Mouse (Mus musculus): ENCODE measurements around the gene Arpc4. TPM values are rescaled to one million over a fixed set of nuclear protein-coding genes. Genes with fewer than 3 reads are reported as not detected.

The Arpc4 gene
- polyA plus RNA-seq, 1 experiment, result 179 TPM

GRCm38 (mm10) chr6:113380480-113380879, 2.6 kb downstream of the Arpc4 start:
- no peak overlapping the region for H3K27ac ChIP-seq (ENCODE audit: insufficient read depth, low read length)
- H3K4me3 ChIP-seq (ENCODE audit: insufficient read depth, low read length), result no peak overlapping the region
- no peak for TF ChIP-seq POLR2A (IDR thresholded peaks at IDR 0.05; ENCODE audit: low read depth, low read length)
- no peak for TF ChIP-seq CTCF (IDR thresholded peaks at IDR 0.05; ENCODE audit: borderline replicate concordance, insufficient read depth, low read length)
- H3K4me1 ChIP-seq (ENCODE audit: control insufficient read depth, insufficient read depth, low read length), result peaks cover 7% of the 10 kb centered on the region; the same call in 1 of the 2 replicates

GRCm38 (mm10) chr6:113384351-113384927, 6.5 kb downstream of the Arpc4 start:
- no peak for TF ChIP-seq CTCF (IDR thresholded peaks at IDR 0.05; ENCODE audit: borderline replicate concordance, insufficient read depth, low read length)
- no peak for TF ChIP-seq POLR2A (IDR thresholded peaks at IDR 0.05; ENCODE audit: low read depth, low read length)
- no peak overlapping the region for H3K27ac ChIP-seq (ENCODE audit: insufficient read depth, low read length)
- H3K4me1 ChIP-seq (ENCODE audit: control insufficient read depth, insufficient read depth, low read length), result 0 out of 2 replicates have a peak, but pooled peaks cover 3% of the 10 kb centered on the region
- no peak overlapping the region for H3K4me3 ChIP-seq (ENCODE audit: insufficient read depth, low read length)

GRCm38 (mm10) chr6:113385160-113385714, 7.3 kb downstream of the Arpc4 start:
- H3K4me3 ChIP-seq (ENCODE audit: insufficient read depth, low read length), result no peak overlapping the region
- no peak overlapping the region for H3K27ac ChIP-seq (ENCODE audit: insufficient read depth, low read length)
- H3K4me1 ChIP-seq (ENCODE audit: control insufficient read depth, insufficient read depth, low read length), result peaks cover under 1% of the 10 kb centered on the region; the same call in 1 of the 2 replicates
- no peak for TF ChIP-seq CTCF (IDR thresholded peaks at IDR 0.05; ENCODE audit: borderline replicate concordance, insufficient read depth, low read length)
- TF ChIP-seq POLR2A (IDR thresholded peaks at IDR 0.05; ENCODE audit: low read depth, low read length), result no peak

- Histone ChIP-seq H3K27ac (ENCODE audit: insufficient read depth, low read length) (no peak overlapping the region), H3K4me3 (ENCODE audit: insufficient read depth, low read length) (no peak overlapping the region), H3K4me1 (ENCODE audit: control insufficient read depth, insufficient read depth, low read length) (no peaks in the 10 kb centered on the region; the same call in 1 of the 2 replicates)
- no peak for TF ChIP-seq POLR2A (IDR thresholded peaks at IDR 0.05; ENCODE audit: low read depth, low read length)
- TF ChIP-seq CTCF (IDR thresholded peaks at IDR 0.05; ENCODE audit: borderline replicate concordance, insufficient read depth, low read length), result no peak
Observed at GRCm38 (mm10) chr6:113386025-113386424, 8.1 kb downstream of the Arpc4 start.

GRCm38 (mm10) chr6:113388960-113389359, 11.0 kb downstream of the Arpc4 start, which contains the start of gene Ttll3:
Ttll3 (plus strand) TSS chr6:113389260.
- Histone ChIP-seq H3K27ac (ENCODE audit: insufficient read depth, low read length) (no peak within 1 kb of the TSS), H3K4me1 (ENCODE audit: control insufficient read depth, insufficient read depth, low read length) (no peaks in the 10 kb centered on the region; the same call in 1 of the 2 replicates), H3K4me3 (ENCODE audit: insufficient read depth, low read length) (no peak within 1 kb of the TSS)
- no peak for TF ChIP-seq CTCF (IDR thresholded peaks at IDR 0.05; ENCODE audit: borderline replicate concordance, insufficient read depth, low read length)
- no peak for TF ChIP-seq POLR2A (IDR thresholded peaks at IDR 0.05; ENCODE audit: low read depth, low read length)

GRCm38 (mm10) chr6:113390715-113391114, 12.8 kb downstream of the Arpc4 start:
- TF ChIP-seq CTCF (IDR thresholded peaks at IDR 0.05; ENCODE audit: borderline replicate concordance, insufficient read depth, low read length) (no peak), POLR2A (IDR thresholded peaks at IDR 0.05; ENCODE audit: low read depth, low read length) (no peak)

GRCm38 (mm10) chr6:113392015-113392386, 14.1 kb downstream of the Arpc4 start:
- no peak overlapping the region for H3K4me3 ChIP-seq (ENCODE audit: insufficient read depth, low read length)
- H3K27ac ChIP-seq (ENCODE audit: insufficient read depth, low read length), result no peak overlapping the region
- H3K4me1 ChIP-seq (ENCODE audit: control insufficient read depth, insufficient read depth, low read length), result no peaks in the 10 kb centered on the region; the same call in 1 of the 2 replicates
- no peak for TF ChIP-seq CTCF (IDR thresholded peaks at IDR 0.05; ENCODE audit: borderline replicate concordance, insufficient read depth, low read length)
- TF ChIP-seq POLR2A (IDR thresholded peaks at IDR 0.05; ENCODE audit: low read depth, low read length), result no peak

More at GRCm38 (mm10) chr6:113390715-113391114, 12.8 kb downstream of the Arpc4 start:
- Histone ChIP-seq H3K27ac (ENCODE audit: insufficient read depth, low read length) (no peak overlapping the region), H3K4me3 (ENCODE audit: insufficient read depth, low read length) (no peak overlapping the region), H3K4me1 (ENCODE audit: control insufficient read depth, insufficient read depth, low read length) (no peaks in the 10 kb centered on the region; the same call in 1 of the 2 replicates)

- Histone ChIP-seq H3K4me3 (ENCODE audit: insufficient read depth, low read length) (no peak overlapping the region), H3K4me1 (ENCODE audit: control insufficient read depth, insufficient read depth, low read length) (no peaks in the 10 kb centered on the region; the same call in 1 of the 2 replicates), H3K27ac (ENCODE audit: insufficient read depth, low read length) (no peak overlapping the region)
- no peak for TF ChIP-seq POLR2A (IDR thresholded peaks at IDR 0.05; ENCODE audit: low read depth, low read length)
- no peak for TF ChIP-seq CTCF (IDR thresholded peaks at IDR 0.05; ENCODE audit: borderline replicate concordance, insufficient read depth, low read length)
Observed at GRCm38 (mm10) chr6:113392387-113393071, 14.6 kb downstream of the Arpc4 start.

GRCm38 (mm10) chr6:113393951-113394350, 16.0 kb downstream of the Arpc4 start:
- no peak overlapping the region for H3K27ac ChIP-seq (ENCODE audit: insufficient read depth, low read length)

More at GRCm38 (mm10) chr6:113393951-113394350, 16.0 kb downstream of the Arpc4 start:
- H3K4me1 ChIP-seq (ENCODE audit: control insufficient read depth, insufficient read depth, low read length), result no peaks in the 10 kb centered on the region; the same call in 1 of the 2 replicates
- TF ChIP-seq POLR2A (IDR thresholded peaks at IDR 0.05; ENCODE audit: low read depth, low read length) (no peak), CTCF (IDR thresholded peaks at IDR 0.05; ENCODE audit: borderline replicate concordance, insufficient read depth, low read length) (no peak)
- no peak overlapping the region for H3K4me3 ChIP-seq (ENCODE audit: insufficient read depth, low read length)

All from embryonic fibroblast, embryonic 13.5 days (primary cell).